Mouse (Mus musculus) adrenal gland, postnatal 25 days (tissue): Measurements from ENCODE around the gene Kcnip4. TPM values are rescaled to one million over a fixed set of nuclear protein-coding genes. Genes with fewer than 3 reads are reported as not detected.
A peak's percentile ranks its signal among the peaks of the same experiment; 100 is the strongest.

ENCODE experiments used
- DNase-seq: peaks from one replicate; pipeline ENCODE4 v3.0.0; 2021; ENCODE audit warnings: mixed read lengths
- total RNA-seq: library from RNA; stranded (reverse); gene quantifications from 2 replicates; pipeline ENCODE4 v1.2.3, GENCODE M21; 2021

Kcnip4 gene
- total RNA-seq, 1 experiment from 2014 or later = 3.6 TPM

GRCm38 (mm10) chr5:49352061-49352460, 172.6 kb downstream of the Kcnip4 start:
- DNase-seq = no peak

GRCm38 (mm10) chr5:49350126-49350909, 174.4 kb downstream of the Kcnip4 start:
- DNase-seq = peak; percentile 19

- DNase-seq = no peak
Measured at GRCm38 (mm10) chr5:49349541-49349940, 175.2 kb downstream of the Kcnip4 start.

DNA sequence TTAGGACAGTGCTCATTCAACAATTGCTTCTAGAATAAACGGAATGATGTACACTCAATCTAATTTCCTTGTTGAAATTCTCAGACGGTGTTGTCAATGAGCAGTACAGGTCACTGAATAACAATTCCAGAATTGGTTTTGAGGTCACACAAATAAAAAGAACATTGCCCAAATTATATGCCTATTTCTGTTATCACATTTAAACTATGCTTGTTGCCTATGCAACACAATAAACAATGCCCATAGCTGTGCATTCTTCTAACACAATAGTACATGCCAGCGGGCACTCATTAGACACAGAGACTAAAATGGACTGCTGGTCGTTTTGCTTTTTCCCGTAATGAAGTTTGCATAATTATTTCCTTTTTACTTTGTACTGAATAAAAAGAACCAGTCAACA, 176.2 kb downstream of the Kcnip4 start:
- no peak for DNase-seq

GRCm38 (mm10) chr5:49344606-49345005, 180.1 kb downstream of the Kcnip4 start:
- no peak for DNase-seq

DNA sequence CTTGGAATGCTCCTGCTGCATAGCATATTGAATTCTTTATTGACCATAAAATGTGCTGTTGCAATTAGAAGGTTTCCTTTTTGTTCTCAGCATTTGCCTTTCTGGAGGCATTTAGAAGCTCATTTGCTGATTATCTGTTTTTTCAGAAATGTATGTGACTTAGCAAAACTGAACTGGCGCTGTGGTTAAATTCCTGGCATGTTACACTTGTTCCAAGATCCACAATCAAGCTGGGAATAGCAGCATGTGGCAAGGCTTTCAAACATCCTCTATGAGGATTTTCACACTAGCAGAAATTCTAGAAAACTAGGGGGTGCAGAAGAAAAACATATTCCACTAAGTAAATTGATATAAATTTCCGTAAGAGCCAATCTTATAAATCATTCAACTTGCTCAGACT, 187.5 kb downstream of the Kcnip4 start:
- DNase-seq = no peak

DNA sequence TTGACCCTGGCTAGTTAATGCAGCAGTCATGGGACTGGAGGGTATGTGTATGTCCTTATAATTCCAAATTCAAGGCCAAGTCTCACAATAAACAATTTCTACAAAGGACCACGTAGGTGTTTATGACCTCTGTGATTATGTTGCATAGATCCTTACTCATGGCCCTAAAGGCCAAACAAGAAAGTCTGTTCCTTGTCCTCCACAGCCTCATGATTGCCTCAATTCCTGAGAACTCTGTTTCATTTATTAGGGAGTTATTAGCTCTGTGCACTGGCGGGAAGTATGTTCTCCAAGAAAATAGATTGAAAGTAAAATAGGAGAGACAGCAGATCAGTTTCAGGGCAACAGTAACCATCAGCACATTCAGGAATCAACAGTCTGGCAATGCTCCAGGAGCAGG, 191.6 kb downstream of the Kcnip4 start:
- DNase-seq = no peak

- no peak for DNase-seq
Measured at GRCm38 (mm10) chr5:49329023-49329422, 195.7 kb downstream of the Kcnip4 start.

- DNase-seq = no peak
Measured at GRCm38 (mm10) chr5:49318661-49319060, 206.0 kb downstream of the Kcnip4 start.

GRCm38 (mm10) chr5:49317869-49318268, 206.8 kb downstream of the Kcnip4 start:
- DNase-seq = no peak

DNA sequence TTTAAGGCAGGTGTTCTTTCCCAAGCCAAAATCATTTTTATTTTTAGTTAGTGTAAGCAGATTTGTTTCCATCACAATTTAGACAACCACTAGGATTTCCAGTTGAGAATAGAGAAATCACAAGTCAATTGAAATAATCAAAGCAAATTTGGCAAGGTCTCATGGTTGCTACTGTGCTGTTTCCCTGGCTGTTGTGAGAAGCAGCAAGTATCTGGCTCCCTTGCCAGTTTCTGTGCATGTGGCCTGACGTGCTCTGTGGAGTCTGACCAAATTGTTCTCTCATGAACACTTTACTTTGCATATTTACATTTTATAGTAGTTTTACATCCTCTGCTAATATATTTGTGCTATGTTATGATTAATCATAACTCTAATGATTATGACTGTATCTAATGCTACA, 217.9 kb downstream of the Kcnip4 start:
- DNase-seq = no peak

- no peak for DNase-seq
Measured at GRCm38 (mm10) chr5:49305321-49305720, 219.4 kb downstream of the Kcnip4 start.

DNA sequence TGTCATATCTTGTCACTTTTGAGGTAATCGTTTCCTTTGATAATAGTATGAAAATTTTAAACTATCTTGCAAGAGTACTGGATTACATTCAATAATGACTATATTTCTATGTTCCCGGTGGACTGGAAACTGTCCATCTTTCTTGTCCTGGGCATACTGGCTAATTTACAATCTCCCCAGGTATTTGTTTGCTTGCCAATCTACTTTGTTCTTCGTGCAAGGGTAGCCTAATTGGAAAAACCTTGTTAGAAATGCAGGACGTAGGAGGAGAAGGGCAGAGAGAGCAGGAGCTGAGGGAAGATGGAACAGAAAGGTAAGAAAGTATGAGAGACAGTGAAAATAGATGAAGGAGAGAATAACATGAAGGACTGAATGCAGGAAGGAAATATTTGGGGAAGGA, 226.1 kb downstream of the Kcnip4 start:
- no peak for DNase-seq

DNA sequence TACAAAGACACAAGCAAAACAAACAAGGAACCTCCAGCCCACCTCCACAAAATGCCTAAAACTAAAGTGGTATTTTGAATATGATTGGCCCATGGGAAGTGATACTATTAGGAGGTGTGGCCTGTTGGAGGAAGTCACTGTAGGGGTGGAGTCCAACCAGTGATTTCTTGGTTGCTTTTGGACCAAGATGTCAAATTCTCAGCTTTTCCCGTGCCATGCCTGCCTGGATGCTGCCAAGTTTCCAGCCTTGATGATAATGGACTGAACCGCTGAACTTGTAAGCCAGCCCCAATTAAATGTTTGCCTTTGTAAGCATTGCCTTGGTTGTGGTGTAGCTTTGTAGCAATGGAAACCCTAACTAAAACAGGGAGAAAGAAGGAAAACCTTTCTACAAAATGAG, 232.3 kb downstream of the Kcnip4 start:
- DNase-seq = no peak

- DNase-seq = no peak
Measured at GRCm38 (mm10) chr5:49291801-49292200, 232.9 kb downstream of the Kcnip4 start.

DNA sequence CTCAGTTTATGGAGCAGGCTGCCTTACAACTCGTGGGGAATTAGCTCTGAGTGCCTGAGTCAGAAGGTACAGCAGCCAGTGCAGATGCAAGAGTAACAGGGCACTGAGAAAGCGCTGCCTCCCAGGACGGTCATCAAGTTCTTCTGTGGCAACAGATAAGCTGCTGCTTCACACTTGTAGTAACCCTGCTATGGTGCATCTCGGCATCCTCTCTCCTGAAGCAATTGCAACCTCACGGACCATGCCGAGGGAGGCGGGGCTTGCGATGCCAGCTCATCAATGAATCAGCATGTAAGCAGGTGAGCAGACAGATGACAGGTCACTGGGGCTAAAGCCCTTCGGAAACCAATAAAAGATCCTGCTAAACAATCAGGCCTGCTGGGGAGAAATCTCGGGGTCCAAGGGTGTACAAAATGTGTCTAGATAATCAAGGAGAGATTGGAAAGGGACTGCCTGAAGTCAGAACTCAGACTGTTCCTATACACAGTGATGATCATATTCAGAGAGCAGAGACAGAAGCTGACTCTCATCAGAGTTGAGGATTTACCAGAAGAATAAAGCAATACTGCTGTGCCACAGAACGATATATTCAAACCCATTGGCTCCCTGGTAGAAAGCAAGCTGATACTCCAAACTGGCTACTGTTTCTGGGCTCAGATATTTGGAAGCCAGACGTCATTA, 239.1 kb downstream of the Kcnip4 start:
- DNase-seq = no peak

GRCm38 (mm10) chr5:49284776-49285175, 239.9 kb downstream of the Kcnip4 start:
- DNase-seq = no peak

DNA sequence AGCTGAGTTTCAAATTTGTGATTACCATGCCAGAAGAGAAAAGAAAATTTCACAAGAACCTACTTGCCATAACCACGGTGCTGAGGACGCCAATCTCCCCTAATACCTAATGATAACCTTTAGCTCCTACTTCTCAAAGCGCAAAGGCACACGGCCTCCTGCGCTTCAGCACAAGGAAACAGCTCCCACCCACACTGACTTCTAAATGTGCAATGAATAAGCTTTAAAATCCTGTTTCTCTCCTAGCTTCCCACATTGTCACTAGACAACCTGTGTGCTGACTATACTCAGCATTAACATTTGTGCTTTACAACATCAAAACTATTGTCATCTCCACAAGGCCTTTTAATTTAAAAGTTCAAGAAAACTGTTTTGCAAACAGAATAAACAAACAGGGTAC, 241.3 kb downstream of the Kcnip4 start:
- DNase-seq = no peak

DNA sequence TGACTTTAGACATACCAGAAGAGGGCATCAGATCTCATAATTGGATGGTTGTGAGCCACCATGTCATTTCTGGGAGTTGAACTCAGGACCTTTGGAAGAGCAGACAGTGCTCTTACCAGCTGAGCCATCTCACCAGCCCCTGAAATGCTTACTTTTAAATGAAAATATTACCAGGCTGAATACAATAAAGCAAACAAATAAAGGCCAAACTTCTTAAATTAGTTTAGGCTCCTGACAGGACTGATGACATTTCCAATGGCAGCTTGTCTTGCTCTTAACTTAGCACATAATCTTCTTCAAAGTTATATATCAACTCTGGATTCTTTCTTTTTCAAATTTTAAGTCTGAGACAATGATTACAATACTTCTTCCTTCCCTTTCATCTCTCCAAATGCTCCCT, 252.8 kb downstream of the Kcnip4 start:
- no peak for DNase-seq

DNA sequence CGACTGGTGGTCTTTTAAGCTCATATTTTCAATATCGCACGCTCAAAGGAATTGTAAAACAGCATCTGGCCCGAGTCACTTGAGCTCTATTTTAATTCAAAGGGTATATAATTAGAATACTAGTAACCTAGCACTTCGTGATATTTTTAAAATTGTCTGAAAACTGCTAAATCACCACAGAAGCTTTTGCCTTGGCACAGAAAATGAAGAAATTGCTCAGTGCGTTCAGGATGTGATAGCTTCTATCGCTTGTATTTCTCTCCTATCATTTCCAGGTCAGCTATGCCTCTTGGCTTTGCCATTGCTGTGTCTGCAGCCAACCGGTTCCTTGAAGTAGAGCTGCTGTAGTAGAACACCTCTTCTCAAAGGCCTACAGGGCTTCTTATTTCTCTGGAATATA, 255.9 kb downstream of the Kcnip4 start:
- no peak for DNase-seq

DNA sequence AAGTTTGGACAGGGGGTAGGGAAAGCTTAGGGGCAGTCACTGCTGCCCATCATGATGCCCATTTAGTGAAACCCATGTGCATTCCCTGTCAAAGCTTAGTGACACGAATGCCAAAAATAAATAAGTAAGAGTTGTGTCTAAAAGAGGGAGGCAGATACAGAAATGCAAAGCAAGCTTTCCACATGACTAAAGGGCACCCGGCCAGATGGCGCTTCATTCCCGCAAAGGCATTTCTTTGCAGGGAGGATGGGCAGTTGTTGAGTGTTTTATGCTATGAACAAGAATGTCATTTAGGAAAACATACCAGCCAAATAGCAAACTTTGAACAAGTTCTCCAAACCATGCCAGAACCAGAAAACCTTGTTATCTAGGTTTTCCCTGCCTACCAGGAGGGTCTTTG, 265.4 kb downstream of the Kcnip4 start:
- no peak for DNase-seq

DNA sequence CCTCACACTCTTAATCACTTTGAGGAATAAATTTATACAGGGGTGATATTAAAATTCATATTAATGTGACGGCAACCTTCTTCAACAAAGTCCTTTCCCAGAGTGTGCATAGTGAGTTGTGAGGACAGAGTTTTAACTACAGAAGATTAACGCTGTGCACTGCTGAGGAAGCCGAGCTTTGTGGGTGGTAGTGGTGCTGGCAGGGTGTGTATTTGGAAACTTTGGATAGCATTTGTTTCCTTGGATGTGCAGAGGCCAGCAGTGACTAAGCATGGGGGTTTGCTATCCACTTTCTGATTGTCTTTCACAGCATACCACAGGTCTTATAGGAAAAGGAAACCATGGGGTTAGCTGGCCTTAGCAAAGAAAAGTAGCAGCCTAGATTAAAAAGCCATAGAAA, 267.9 kb downstream of the Kcnip4 start:
- DNase-seq = no peak

DNA sequence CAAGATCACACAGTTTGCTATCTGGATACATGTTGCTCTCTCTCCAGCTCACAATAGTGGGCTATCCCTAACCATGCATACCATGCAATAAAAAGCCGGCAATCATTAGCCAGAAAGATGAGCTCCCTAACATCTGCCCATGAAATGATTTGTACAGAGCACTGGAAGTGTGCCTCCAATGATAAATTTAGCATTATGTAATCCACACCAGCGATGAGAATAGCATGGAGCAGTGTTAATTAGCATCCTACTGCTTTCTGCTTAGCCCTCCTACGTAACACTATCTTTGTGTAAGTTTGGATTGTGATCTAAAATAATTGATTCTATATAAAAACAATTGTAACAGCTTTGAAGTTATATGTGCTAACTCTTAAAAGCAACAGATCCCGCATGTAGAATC, 268.7 kb downstream of the Kcnip4 start:
- DNase-seq = no peak

DNA sequence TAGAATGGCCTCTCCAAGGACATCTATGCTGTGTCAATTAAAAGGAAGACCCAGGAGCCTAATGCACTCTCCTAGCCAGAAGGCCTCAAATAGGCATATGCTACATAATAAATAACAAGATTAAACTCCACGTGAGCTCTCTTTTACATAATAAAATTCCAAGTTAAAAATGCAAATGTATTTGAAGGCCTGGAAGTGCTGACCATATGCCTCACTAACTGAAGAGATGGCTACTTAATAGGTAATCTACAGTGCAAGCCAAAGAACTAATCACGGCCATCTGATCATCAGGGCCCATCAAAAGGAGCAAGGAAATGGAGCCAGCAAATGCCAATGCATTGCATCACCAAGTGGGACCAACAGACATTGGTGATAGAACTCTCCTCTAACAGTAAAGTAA, 277.6 kb downstream of the Kcnip4 start:
- DNase-seq = no peak
